Mouse (Mus musculus): ENCODE data around the gene 3110082I17Rik. TPM values are rescaled to one million over a fixed set of nuclear protein-coding genes. Genes with fewer than 3 reads are reported as not detected.

Gene 3110082I17Rik
- total RNA-seq, 4 experiments from 2014 or later, result 5.4 to 8.7 (median 6.8) TPM

DNA sequence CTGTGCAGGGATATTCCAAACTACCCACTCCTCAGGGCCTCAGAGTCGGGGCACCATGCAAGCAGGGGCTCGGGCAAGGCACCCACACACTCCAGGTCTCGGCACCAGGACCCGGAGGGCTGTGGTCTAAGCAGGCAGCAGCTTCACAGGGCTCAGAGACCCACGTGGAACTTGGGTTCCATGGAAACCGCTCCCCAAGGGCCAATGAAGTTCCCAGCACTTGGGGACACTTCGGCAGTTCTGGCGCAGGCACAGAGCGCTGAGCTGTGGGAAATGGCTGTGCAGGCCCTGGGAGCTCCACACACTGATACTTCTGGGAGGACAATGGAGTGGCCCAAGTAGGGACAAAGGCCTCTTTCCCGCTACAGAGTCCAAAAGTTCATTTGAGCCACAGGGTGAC is 7.3 kb downstream of the 3110082I17Rik start:
- DNase-seq (ENCODE audit: low spot score), result no peak

DNA sequence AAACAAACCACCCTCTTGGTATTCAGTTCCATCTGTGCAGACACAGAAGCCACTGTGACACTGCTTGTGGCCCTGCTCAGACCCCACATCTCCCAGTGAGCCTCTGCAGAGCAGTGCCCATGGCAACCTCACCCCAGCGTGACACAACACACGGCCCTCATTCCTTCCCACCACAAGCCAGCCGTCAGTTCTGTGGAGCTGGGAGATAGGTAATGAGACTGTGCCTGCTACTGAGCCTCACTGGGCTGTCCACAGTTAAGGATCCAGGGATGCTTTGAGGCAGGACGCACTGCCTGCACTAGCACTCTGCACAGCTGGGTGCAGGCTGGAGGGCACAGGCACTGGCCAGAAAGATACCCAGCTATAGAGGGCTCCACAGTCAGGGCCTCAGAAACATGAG is 10.4 kb downstream of the 3110082I17Rik start:
- DNase-seq (ENCODE audit: low spot score), result no peak

DNA sequence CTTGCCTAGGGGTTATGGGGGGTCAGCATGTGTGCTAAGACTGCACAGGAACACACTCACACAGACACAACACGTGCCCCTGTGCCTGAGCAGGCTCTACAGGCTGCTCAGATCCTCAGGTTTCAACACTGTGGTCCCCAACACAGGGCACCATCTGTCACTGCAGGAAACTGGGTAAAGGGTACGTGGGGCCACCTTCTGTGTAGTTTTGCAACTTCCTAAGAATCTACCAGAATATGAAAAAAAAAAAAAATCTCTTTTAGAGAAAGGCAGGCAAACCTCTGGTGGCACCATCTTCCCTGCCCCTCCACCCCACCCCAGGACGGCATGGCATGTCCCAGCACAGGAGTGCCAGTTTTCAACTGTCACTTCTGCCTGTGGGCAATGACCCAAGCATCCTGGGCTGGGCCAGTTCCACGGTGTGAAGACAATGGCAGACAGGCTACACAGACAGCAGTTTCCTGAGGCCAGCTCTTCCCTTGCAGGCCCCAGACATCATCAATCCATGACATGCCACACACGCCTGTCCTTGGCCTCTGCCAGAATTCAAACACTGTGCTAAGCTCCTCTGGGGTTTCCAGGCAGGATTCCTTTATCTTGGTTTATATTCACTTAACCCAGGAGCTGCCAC is 11.1 kb downstream of the 3110082I17Rik start:
- no peak for DNase-seq (ENCODE audit: low spot score)

DNA sequence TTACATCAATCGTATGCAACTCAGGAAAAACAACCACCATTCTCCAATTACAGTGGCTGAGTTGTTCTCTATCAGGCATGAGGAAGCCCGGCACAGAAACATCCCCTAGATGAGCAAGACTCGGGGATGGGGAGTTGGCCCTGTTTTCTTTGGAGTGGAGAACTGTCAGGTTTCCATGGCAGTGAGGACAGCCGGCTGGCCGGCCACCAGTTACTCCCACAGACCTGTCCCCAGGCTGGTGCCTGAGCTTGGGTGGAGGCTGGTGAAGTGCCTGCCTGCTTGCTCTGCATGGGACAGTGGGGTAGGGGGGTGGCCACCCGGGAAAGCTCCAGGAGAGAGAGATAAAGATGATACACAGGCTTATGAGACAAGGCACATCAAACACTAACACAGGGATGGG is 12.3 kb downstream of the 3110082I17Rik start:
- DNase-seq (ENCODE audit: low spot score), result no peak

DNA sequence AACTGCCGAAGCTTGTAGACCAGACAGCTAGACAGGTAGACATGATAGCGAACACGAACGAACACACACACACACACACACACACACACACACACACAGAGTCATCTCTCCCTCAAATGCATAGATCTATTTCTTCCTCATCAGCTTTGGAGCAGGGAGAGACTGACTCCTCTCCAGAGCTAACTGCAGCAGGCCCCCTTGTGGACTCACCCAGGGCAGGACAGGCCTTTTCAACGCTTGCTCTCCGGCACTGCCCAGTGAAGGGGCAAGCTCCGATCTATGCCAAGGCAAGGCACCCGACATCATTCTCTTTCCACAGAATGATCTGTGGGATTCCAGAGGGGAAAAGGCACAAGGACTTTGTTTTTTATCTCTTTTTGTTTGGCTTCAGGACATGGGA is 15.1 kb downstream of the 3110082I17Rik start:
- DNase-seq (ENCODE audit: low spot score), result no peak

- DNase-seq (ENCODE audit: low spot score), result no peak
These were observed 17.4 kb downstream of the 3110082I17Rik start for GRCm38 (mm10) chr5:139442962-139443361.

GRCm38 (mm10) chr5:139442428-139442827 is 17.9 kb downstream of the 3110082I17Rik start:
- no peak for DNase-seq (ENCODE audit: low spot score)

GRCm38 (mm10) chr5:139441726-139442018 is 18.7 kb downstream of the 3110082I17Rik start:
- DNase-seq (ENCODE audit: low spot score), result no peak

DNA sequence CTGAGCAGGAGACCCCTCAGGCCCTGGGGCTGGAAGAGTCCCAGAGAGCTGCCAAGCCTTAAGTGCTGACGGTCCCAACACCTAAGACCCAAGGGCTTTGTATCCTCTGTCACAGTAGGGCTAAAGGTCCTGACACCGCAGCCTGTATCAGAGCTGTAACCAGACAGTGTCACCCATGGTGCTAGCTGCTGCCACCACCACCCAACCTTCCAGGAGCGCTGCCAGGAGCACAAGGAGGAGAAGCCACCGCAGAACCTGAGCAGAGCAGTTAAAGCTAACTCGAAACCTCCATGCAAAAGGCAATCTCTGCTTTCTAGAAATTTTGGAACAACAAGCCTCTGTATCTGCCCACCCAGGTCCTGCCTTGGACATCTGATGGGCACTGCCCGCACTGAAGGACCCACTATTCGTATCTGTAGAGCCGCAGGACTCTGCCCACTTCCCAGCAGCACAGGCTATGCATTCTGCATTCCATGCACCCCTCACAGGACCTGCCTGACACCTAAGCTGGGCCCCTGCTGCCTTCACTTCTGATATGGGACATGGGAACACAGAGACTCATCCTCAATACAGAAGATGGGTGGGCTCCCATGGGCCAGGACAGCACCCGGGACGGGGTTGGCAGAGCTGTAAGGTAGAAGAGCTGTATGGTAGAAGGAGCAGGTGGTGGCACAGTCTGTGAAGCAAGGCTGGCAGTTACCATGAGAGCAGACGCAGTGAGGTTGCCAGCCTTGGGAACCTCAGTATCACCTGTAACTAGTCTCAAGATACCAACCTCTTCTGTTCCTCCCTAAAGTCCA is 19.2 kb downstream of the 3110082I17Rik start:
- DNase-seq (ENCODE audit: low spot score), result no peak

- no peak for DNase-seq (ENCODE audit: low spot score)
These were observed 19.9 kb downstream of the 3110082I17Rik start for GRCm38 (mm10) chr5:139440451-139440850.

- no peak for DNase-seq (ENCODE audit: low spot score)
These were observed 21.9 kb downstream of the 3110082I17Rik start for GRCm38 (mm10) chr5:139438440-139438839.

DNA sequence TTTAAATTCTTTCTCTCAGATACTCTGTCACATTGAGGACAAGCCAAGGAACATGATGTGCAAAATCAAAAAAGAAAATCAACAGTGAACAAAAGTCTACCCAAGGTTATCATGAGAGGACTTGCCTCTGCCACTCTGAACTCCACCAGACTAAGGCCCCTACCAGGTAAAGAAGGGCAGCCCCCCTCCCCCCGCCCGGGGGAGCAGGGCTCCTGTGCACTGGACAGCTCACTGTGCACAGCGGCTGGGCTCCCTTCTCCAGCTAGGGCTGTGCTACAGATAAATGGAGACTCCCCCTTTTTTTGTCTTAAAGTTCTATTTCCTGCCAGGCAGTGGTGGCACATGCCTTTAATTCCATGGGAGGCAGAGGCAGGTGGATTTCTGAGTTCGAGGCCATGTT is 22.6 kb downstream of the 3110082I17Rik start:
- no peak for DNase-seq (ENCODE audit: low spot score)

DNA sequence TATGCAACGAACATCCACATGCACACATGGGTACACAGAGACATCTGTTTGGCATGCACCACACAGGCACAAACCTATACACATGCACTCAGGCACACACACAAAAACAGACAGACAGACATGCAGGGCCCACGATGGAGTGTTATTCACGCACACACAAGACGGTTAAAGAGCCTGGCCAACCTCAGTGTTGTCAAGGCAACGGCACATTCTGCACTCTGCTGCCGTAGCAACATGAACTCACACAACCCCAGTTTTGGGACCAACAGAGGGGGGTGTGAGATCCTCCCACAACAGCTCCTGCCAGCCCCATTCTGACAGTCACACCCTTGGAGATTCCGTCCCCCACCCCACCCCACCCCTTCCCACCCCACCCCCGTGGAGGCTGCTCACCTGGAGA is 25.4 kb downstream of the 3110082I17Rik start:
- no peak for DNase-seq (ENCODE audit: low spot score)

GRCm38 (mm10) chr5:139433842-139434568 is 26.3 kb downstream of the 3110082I17Rik start:
- no peak for DNase-seq (ENCODE audit: low spot score)

- no peak for DNase-seq (ENCODE audit: low spot score)
These were observed 27.4 kb downstream of the 3110082I17Rik start for GRCm38 (mm10) chr5:139432747-139433508.

DNA sequence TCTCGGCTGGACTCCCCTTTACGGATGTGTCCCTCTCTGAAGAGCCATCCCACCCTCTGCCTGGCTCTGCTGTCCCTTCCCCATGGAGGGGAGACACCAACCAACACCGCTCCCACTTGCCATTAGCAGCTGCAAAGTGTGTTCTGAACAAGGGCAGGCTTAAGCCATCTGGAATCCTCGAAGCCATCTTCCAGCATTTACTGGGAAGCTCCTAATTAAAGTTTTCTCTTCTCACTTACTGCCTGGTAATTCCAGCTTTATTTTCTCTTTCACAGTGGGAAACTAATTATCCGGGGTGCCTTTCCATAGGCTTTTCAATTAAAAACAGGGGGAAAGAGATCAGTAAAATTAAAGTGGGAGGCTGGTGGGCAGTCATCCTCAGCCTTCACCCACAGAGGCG is 28.0 kb downstream of the 3110082I17Rik start:
- DNase-seq (ENCODE audit: low spot score), result no peak

- DNase-seq (ENCODE audit: low spot score), result no peak
These were observed 30.4 kb downstream of the 3110082I17Rik start for GRCm38 (mm10) chr5:139429818-139430341.

- no peak for DNase-seq (ENCODE audit: low spot score)
These were observed 32.3 kb downstream of the 3110082I17Rik start for GRCm38 (mm10) chr5:139427989-139428388.

- DNase-seq (ENCODE audit: low spot score), result no peak
These were observed 33.3 kb downstream of the 3110082I17Rik start for GRCm38 (mm10) chr5:139427001-139427400.

DNA sequence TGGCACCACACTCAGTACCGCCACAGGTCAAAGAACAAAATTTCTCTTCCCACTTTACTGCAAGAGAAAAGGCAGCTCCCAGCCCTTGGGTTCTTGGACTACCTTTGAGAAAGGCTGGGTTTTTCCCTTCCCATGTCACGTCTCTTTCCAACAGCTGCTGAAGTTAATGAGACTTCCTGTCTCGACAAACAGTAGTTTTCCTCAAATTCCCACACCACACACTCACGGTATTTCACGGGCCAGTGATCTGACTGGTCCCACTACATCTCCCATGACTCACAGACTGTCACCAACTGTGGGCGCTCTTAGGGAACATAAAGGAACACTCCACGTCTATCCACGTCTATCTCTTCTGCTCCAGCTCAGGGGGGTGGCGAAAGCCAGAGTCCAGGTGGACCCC is 35.1 kb downstream of the 3110082I17Rik start:
- DNase-seq (ENCODE audit: low spot score), result no peak

DNA sequence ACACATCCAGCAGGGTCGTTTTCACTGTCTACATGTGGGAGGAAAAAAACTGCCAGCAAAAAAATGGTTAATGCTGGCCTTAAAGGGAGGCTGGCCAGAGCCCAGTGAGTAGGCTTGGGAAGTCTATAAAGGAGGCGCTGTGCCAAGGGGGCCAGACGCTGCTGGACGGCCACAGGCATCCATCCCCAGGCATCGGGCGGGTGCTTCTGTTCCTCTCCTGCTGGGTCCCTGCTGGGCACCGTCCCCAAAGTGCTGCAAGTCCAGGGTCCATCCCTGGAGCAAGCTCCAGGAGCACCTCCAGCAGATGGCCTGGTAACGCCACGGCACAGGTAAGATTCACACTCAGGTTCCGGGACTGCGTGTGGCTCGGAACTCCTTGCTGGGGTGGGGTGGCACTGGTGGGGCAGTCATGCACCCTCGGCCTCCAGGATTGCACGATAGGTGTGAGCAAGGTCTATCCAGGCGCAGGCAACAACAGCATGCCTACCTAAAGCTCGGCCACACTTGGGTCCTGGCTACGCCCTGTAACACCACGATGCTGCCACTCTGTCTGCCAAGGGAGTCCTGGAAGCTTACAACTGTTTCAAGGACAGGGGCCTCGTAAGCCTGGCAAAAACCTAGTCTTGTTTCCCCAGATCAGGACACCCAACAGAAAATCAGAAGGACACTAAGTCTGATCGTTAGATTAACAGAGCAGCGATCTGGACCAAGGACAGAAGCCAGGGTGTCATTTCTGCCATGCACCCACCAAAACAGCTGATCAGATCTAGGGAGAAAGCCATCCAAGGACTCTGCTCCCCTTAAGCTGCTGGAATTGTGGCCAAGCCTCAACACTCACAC is 37.1 kb downstream of the 3110082I17Rik start, which contains the start of gene Gper1:
Gene Gper1 (plus strand): TSS at position 126 of the 840 bp plus-strand sequence.
- no peak for DNase-seq (ENCODE audit: low spot score)

Data from heart, adult 8-10 months (tissue).